Mouse (Mus musculus): Measurements from ENCODE around the gene Slain1.
"Not testable (repeated sequence)": the region's sequence is repeated elsewhere in the genome, so short reads cannot be mapped to it uniquely, and the experiment has no call there.

The Slain1 gene

DNA sequence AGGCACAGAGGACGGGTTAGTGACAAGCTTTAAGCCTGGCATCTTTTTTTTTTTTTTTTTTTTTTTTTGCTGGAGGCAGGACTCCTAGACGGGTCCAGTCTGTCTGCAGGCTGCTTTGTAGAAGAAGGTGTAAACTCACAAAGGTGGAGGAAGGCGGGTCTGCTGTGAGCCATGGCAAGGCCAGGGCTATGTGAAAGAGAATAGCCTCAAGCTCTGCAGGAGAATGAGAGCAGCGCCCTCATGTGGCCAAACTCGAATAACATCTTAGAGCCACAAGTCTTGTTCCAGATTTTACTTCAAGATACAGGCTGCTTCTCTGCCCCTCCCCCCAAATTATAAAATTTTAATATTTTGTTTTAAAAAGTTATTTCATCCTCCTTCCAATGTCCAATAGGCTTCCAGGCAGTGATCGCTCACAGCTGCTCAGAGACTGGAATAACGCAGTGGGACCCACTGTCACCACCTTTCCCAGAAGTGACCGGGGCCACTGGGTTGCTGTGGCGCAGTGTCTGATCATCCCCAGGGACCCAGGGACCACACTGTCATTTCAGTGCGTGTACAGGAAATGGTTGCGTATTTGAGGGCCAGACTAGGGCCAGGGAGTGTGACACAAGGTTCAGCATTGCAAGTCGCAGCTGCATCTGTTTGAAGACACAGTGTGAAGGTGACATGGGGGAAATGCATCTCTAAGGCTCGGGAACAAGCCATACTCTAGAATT lies 70.8 kb downstream of the Slain1 start:
- DNase-seq (ENCODE audit: low spot score) = peak; percentile 38

- DNase-seq (ENCODE audit: low spot score) = no peak
These were observed 73.3 kb downstream of the Slain1 start for GRCm38 (mm10) chr14:103723314-103723713.

DNA sequence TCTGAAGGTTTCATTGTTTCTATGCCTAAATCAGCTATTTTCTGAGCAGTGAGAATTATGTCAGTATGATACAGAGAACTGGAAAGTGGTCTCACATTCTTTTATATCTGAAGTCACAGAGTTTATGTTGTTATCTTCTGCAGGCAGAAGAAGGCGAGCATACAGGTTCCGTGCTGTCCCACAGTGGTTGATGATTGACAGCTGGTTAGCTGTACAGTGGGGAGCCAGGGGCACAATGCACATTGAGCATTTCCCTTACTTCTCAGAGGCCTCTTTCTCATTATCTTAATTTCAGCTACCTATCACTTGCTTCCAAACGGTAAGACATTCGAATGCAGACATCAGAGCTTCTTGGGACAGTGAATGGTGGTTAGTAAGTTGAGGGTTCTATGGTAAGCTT lies 73.8 kb downstream of the Slain1 start:
- DNase-seq (ENCODE audit: low spot score) = no peak

GRCm38 (mm10) chr14:103728506-103728905 lies 78.5 kb downstream of the Slain1 start:
- no peak for DNase-seq (ENCODE audit: low spot score)

DNA sequence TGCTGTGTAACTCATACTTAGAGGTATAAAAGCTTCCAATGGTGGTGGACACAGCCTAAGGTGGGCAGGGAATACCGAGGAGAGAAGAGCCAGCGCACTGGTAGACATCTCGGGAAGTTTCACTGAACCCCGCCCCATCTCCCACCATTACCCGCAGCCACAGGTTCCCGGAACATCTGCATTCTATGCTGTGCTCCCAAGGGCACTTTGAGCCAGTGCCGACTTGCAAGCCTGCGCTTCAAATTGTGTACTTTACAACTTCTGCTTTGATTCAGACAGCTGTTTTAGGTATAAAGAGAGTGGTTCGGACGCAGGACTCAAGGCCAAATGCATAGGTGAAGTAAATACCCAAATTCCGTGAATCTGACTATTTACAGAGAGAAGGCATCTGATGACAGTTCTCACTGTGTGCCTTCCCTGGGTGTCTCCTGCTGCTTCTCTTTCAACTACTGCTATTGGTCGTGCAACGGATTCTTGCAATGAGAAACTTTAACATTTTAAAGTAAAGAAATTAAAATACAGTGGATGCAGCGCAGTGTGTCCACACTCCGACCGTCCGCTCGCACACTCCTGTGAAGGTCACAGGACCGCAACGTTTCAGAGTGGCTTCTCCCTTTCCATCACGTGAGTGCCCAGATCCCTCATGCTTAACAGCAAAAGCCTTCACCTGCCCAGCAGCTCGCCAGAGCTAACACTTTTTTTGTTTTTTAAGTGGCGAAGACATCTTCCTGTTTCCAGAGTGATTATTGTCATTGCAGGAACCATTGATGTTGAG lies 79.1 kb downstream of the Slain1 start:
- no peak for DNase-seq (ENCODE audit: low spot score)

GRCm38 (mm10) chr14:103729760-103730367 lies 79.8 kb downstream of the Slain1 start:
- no peak for DNase-seq (ENCODE audit: low spot score)

DNA sequence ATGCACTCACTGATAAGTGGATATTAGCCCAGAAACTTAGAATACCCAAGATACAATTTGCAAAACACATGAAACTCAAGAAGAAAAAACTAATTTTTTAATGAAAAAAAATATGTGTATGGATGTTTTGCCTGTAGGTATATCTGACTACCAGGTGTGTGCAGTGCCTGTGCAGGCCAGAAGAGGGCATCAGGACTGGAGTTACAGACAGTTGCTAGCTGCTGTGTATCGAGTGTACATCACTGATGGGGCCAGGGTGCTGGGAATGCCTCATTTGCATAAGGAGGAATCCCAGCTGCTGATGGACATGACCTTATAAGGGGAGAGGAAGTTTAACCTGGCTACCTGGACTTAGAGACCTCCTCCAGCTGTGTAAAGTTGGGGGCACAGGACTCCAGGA lies 82.6 kb downstream of the Slain1 start:
- no peak for DNase-seq (ENCODE audit: low spot score)

- no peak for DNase-seq (ENCODE audit: low spot score)
These were observed 91.2 kb downstream of the Slain1 start for GRCm38 (mm10) chr14:103741216-103741615.

DNA sequence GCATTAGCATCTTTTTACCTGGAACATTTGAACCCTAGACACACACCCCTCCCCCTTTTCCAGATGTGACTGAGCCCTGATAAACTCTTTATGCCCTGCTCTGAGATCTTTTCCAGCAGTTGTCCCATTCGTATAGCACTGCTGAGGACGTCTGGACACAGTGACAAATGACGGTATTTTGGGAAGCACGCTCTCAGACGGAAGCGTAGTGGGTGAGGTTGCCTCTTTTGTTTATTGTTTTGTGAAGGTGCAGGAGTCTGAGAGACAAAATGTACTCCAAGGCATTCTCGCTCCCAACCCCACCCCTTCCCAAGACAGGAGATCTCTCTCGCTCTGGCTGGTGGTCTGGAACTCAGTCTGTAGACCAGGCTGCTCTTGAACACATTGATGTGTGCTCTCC lies 92.1 kb downstream of the Slain1 start:
- DNase-seq (ENCODE audit: low spot score) = no peak

DNA sequence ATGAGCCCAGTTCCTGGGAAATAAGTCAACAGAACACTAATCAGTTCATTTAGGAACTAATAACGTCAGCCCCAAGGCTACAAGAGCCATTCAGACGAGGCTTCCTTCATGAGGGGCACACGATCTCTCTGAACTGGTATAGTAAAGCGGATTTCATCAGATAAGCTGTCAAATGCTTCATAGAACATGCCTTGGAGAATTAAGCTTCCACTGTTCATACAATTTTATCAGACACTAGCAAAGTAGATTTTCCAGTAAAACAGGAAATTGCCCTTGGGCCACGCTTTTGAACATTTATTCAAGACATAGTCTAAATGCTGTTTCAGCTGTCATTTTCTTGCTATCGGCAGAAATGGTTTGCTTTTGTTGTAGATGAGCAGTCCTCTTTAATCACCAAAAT lies 97.3 kb downstream of the Slain1 start:
- no peak for DNase-seq (ENCODE audit: low spot score)

DNA sequence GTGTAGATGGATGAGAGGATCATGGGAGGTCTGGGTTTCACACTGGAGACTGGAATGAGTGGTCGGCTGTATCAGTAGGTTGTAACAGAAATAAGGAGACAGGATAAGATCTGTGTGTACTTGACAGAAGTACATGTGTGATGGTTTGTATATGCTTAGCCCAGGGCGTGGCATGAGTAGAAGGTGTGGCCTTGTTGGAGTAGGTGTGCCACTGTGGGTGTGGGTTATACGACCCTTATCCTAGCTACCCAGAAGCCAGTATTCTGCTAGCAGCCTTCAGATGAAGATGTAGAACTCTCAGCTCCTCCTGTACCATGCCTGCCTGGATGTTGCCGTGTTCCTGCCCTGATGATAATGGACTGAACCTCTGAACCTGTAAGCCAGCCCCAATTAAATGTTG lies 100.6 kb downstream of the Slain1 start:
- not testable (repeated sequence) for DNase-seq (ENCODE audit: low spot score)

DNA sequence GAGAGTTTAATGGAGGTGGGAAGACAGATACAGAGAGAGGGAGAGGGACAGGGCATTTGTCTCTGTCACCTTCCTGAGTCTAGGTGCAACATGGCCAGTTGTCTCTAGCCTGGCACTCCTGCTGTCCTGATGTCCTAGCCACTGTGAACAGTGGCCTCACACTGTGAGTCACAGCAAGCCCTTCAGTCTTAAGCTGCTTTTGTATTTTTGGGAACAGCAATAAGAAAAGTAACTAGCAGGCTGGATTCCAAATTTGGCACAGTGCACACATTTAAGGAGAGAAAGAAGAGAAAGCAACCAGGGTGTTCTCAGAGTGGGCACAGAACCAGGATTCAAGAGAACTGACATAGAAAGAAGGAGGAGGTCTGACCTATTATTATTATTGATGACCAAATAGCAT lies 101.4 kb downstream of the Slain1 start:
- DNase-seq (ENCODE audit: low spot score) = no peak

DNA sequence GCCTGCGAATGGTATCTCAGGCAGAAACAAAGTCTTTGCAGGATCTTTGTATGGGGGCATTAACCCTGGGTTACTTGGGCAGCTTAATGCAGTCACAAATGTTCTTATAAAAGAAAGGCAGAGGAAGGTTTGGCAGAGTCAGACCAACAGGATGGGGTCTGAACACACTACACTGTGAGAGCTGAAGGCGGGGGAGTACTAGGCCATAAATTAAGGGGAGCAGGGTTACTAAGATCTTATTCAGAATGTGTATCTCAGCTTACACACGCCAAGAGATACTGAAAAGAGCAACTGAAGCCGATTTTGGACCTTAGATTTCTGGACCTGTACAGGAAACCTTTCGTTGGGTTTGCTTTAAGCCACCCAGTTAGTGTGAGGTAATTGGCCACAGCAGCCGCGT lies 102.7 kb downstream of the Slain1 start:
- no peak for DNase-seq (ENCODE audit: low spot score)

DNA sequence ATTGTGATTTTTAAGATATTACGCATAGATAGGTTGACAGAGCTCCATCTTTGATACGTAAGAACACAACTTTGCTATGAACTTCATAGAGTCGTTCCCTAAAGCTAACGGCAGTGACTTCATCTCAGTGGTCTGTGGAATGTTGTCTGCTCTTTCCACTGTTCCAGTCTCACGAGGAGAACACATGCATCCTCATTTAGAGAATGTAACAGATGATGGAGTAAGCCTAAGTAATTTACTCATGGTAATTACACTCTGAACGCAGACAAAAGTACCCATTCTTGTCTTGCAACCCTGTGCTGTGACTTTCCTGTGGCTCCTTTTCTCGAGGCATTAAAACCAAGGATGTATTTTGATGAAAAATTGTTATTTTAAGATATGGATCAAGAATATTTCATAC lies 104.0 kb downstream of the Slain1 start:
- no peak for DNase-seq (ENCODE audit: low spot score)

DNA sequence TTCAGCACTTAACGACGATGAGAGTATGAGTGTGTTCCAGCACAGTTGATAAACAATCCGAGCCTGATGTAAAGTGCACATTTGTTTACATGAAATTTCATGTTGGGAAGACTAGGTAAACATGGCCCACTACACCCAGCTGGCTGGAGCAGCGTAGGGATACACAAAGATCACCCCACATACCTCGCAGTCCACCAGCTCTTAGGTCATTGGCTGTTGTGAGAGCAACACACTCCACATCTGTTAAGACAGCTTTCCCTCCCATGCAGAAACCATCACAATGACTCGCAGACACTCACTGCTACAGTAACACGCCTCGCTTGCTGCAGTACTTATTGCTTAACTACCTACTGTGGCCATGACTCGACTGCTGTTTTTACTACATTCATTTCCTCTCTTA lies 104.4 kb downstream of the Slain1 start:
- DNase-seq (ENCODE audit: low spot score) = no peak
